Mouse (Mus musculus) midbrain, embryonic 14.5 days (tissue): ENCODE results near the gene Nlrp5. TPM values are rescaled to one million over a fixed set of nuclear protein-coding genes. Genes with fewer than 3 reads are reported as not detected.
"Not testable (repeated sequence)": the region's sequence is repeated elsewhere in the genome, so short reads cannot be mapped to it uniquely, and the experiment has no call there.

Experiments
- ATAC-seq: fragments of 200-750 bp; cut with Nextera tagmentation; 2 replicates; pipeline ENCODE4 v1.8.0; 2017; ENCODE audit warnings: moderate number of reproducible peaks, moderate library complexity; ENCODE audit not compliant: low FRiP score, low TSS enrichment
- DNase-seq: peaks from one replicate; pipeline ENCODE4 v3.0.0-alpha.2; 2015
- H3K27ac ChIP-seq: fragments of 300-500 bp; sonication (generic); replicated peaks from 2 replicates; pipeline ENCODE4 v1.5.1; 2014; ENCODE audit warnings: mild to moderate bottlenecking, low read depth, low read length, moderate library complexity
- H3K27me3 ChIP-seq: fragments of 300-500 bp; sonication (generic); 2 replicates; pipeline ENCODE4 v1.6.1; 2014; ENCODE audit warnings: low read length, control low read depth, mixed read lengths; ENCODE audit not compliant: control insufficient read depth, insufficient read depth
- H3K36me3 ChIP-seq: fragments of 300-500 bp; sonication (generic); 2 replicates; pipeline ENCODE4 v1.6.1; 2014; ENCODE audit warnings: low read length, control low read depth; ENCODE audit not compliant: control insufficient read depth, insufficient read depth
- H3K4me1 ChIP-seq: fragments of 300-500 bp; sonication (generic); 2 replicates; pipeline ENCODE4 v1.6.1; 2014; ENCODE audit warnings: mild to moderate bottlenecking, antibody characterized with exemption, low read length, control low read depth; ENCODE audit not compliant: control insufficient read depth, insufficient read depth
- H3K4me2 ChIP-seq: fragments of 300-500 bp; sonication (generic); 2 replicates; pipeline ENCODE4 v1.6.1; 2014; ENCODE audit warnings: mild to moderate bottlenecking, low read length, moderate library complexity
- H3K4me3 ChIP-seq: fragments of 300-500 bp; sonication (generic); replicated peaks from 2 replicates; pipeline ENCODE4 v1.5.1; 2014; ENCODE audit warnings: low read depth, low read length
- H3K9ac ChIP-seq: fragments of 300-500 bp; sonication (generic); replicated peaks from 2 replicates; pipeline ENCODE4 v1.6.1; 2014; ENCODE audit warnings: mild to moderate bottlenecking, low read length, moderate library complexity
- H3K9me3 ChIP-seq: fragments of 300-500 bp; sonication (generic); 2 replicates; pipeline ENCODE4 v1.6.1; 2016; ENCODE audit warnings: low read length, control low read depth, mixed read lengths; ENCODE audit not compliant: control insufficient read depth
- WGBS: fragments of 180-500 bp; shearing (Covaris S2); extraction: QIAGEN DNeasy Blood & Tissue Kit; methylation state at CpG from one replicate; pipeline ENCODE4 v1.1.7; 2014; 5-methylcytosine and 5-hydroxymethylcytosine counted together
- microRNA-seq: library from miRNA; unstranded; fragments of <30 nt; microRNA quantifications from one replicate; pipeline ENCODE4, GENCODE M21; 2016
- polyA plus RNA-seq: library from polyadenylated mRNA; unstranded; fragments of >200 nt; fragmentation: Nextera tagmentation; extraction: Ambion mirVana; gene quantifications from 2 replicates; pipeline ENCODE4 v1.2.1, GENCODE M21; 2014

The Nlrp5 gene
- not detected in 2 replicates for polyA plus RNA-seq

DNA sequence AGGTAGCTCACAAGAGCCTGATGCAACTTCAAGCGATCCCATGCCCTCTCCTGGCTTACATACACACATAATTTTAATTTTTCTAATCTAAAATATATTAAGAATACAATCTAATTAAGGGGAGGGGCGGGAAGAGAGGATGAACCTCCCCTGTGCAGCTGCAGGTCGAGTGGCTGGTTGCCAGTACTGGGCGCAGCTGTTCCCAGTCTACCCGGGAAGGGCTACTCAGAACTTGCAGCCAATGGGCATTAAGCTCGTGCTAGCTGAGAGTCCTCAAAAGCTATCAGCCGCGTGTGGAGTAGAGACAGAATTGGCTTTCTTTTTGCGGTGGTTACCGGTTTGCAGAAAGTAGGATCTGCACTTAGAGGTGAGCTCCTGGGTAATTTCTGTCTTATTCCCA lies at the start of gene Nlrp5:
Gene Nlrp5, plus strand, starts transcription at position 301 of the 400 bp plus-strand sequence.
- Histone ChIP-seq H3K36me3 (no peaks in the 10 kb centered on the region), H3K9ac (no peak within 1 kb of the TSS), H3K27ac (no peak within 1 kb of the TSS), H3K4me1 (no peaks in the 10 kb centered on the region), H3K4me3 (no peak within 1 kb of the TSS), H3K27me3 (no peaks in the 10 kb centered on the region), H3K9me3 (peaks cover 42% of the 10 kb centered on the region), H3K4me2 (no peak within 1 kb of the TSS)
- DNase-seq (no peak), ATAC-seq (no peak)
- WGBS: 78% methylated on average over 10 of the region's 10 CpGs

DNA sequence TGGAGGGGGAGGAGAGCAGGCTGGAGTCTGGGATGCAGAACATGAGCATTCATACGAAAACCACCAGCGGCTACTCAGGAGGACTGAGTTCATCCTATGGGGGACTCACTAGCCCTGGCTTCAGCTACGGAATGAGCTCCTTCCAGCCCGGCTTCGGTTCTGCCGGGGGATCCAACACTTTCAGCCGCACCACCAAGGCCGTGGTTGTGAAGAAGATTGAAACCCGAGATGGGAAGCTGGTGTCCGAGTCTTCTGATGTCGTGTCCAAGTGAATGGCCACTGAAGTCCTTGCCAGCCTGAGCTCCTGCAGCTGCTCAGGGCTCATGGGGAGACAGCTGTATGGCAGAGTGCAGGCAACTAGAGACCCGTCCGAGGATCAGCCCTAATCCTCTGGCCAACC lies 27.4 kb upstream of the Nlrp5 start:
- H3K4me2 ChIP-seq, H3K4me1 ChIP-seq, ATAC-seq, H3K36me3 ChIP-seq, DNase-seq, H3K9ac ChIP-seq, H3K27ac ChIP-seq, H3K4me3 ChIP-seq, H3K27me3 ChIP-seq: not testable (repeated sequence)
- WGBS: 90% methylated on average over 13 of the region's 13 CpGs
- H3K9me3 ChIP-seq: peaks cover 36% of the 10 kb centered on the region

DNA sequence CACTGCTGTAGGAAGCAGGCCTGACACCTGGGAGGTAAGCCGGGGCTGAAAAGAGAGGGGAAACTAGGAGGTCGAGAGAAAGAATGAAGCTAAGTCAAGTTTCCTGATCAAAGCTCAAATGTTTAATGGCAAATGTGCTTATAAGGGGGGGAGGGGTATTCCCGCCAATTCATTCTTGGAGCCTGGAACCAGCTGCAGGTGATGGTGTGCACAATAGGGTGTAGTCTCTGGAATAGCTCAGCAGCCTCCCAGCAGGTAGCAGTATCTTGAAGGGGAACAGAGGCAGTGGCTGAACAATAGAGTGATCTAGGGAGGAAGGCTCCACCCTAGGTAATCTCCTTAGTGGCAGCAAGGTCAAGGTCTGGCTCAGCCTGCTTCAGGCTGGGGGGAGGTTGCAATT lies 84.5 kb downstream of the Nlrp5 start:
- not testable (repeated sequence) for H3K4me3 ChIP-seq, H3K27ac ChIP-seq, ATAC-seq, H3K9ac ChIP-seq, H3K36me3 ChIP-seq, H3K27me3 ChIP-seq, H3K4me1 ChIP-seq, DNase-seq, H3K4me2 ChIP-seq
- 76% methylated on average over 3 of the region's 3 CpGs for WGBS
- H3K9me3 ChIP-seq: peaks cover 24% of the 10 kb centered on the region

DNA sequence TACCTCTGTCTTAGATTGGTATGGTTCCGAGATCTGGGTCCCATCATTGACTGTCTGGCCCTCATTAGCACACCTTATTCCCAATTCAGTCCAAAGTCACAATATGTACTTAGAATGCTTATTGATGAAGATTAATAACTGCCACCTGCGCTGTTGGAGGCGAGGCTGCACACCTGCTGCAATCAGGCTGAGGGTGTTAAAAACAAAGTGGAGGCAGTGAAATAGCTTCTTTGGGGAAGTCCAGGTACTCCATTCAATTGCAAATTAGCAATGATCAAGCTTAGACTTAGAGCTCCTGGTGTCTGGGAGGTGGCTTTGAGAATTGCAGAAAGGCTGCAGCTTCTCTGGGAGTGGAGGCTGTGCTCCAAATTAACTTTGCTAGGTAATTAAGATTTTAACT lies 85.1 kb downstream of the Nlrp5 start:
- H3K27ac ChIP-seq, H3K36me3 ChIP-seq, H3K4me3 ChIP-seq, H3K4me2 ChIP-seq, H3K4me1 ChIP-seq, H3K27me3 ChIP-seq, H3K9ac ChIP-seq, ATAC-seq, DNase-seq: not testable (repeated sequence)
- peaks cover 24% of the 10 kb centered on the region for H3K9me3 ChIP-seq
- 62% methylated on average over 3 of the region's 3 CpGs for whole genome bisulfite sequencing

DNA sequence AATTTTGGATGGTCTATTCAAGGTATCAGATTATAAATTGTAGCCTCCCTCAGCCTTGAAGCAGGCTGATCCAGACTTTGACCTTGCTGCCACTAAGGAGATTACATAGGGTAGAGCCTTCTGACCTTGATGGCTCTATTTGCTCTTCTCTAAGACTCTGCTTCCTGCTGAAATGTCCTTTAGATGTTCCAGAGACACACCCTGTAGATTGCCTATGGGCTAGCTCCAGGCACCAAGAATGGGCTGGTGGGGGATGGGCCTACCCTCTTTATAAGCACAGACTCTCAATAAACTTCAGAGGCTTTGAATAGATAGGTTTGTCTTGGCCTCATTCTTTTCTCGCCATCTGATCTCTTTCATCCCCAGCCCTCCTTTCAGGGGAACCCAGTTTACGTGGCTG lies 87.2 kb downstream of the Nlrp5 start:
- not testable (repeated sequence) for H3K27me3 ChIP-seq, H3K4me3 ChIP-seq, H3K36me3 ChIP-seq, H3K9ac ChIP-seq, ATAC-seq, DNase-seq, H3K27ac ChIP-seq, H3K4me1 ChIP-seq, H3K4me2 ChIP-seq
- peaks cover 18% of the 10 kb centered on the region for H3K9me3 ChIP-seq
- 66% methylated on average over 2 of the region's 2 CpGs for WGBS

Small RNAs within 50 kb of the gene (microRNA-seq; reads per million reads assigned to microRNA genes)
- gene Gm25196: not detected

Other genes starting within 250 kb of the Nlrp5 start
- not detected in 2 replicates for gene Gm10662, start 241.4 kb upstream of the Nlrp5 start, polyA plus RNA-seq
- not detected in 2 replicates for gene Vmn1r165, start 168.6 kb upstream of the Nlrp5 start, polyA plus RNA-seq
- not detected in 2 replicates for gene Vmn1r166, start 134.2 kb upstream of the Nlrp5 start, polyA plus RNA-seq
- gene Gm6902, start 107.0 kb upstream of the Nlrp5 start, polyA plus RNA-seq: not detected in 2 replicates
- not detected in 2 replicates for gene Nlrp4e, start 84.7 kb upstream of the Nlrp5 start, polyA plus RNA-seq
- gene Vmn1r167, start 121.3 kb downstream of the Nlrp5 start, polyA plus RNA-seq: not detected in 2 replicates
- gene Vmn1r168, start 153.8 kb downstream of the Nlrp5 start, polyA plus RNA-seq: not detected in 2 replicates
- not detected in 2 replicates for gene Vmn1r169, start 189.6 kb downstream of the Nlrp5 start, polyA plus RNA-seq
- not detected in 2 replicates for gene Vmn1r170, start 220.3 kb downstream of the Nlrp5 start, polyA plus RNA-seq
- gene Vmn1r171, start 244.8 kb downstream of the Nlrp5 start, polyA plus RNA-seq: not detected in 2 replicates